Mouse (Mus musculus): ENCODE results near the gene Atp1b3.

- TF ChIP-seq CTCF (IDR thresholded peaks at IDR 0.05; ENCODE audit: low read depth, low read length), result peak; percentile 51
- TF ChIP-seq POLR2A (IDR thresholded peaks at IDR 0.05; ENCODE audit: insufficient read depth, low read length), result no peak
Observed at GRCm38 (mm10) chr9:96350010-96350409, 14.2 kb downstream of the Atp1b3 start.
